Mouse (Mus musculus) myocyte (in vitro differentiated cells): Measurements from ENCODE around the gene Atox1.

Source experiments
- CEBPB ChIP-seq: IDR thresholded peaks from 2 replicates; pipeline ENCODE4 v1.6.1; 2011; ENCODE audit warnings: mild to moderate bottlenecking, moderate library complexity; ENCODE audit not compliant: poor library complexity, insufficient read depth, severe bottlenecking
- E2F4 ChIP-seq: IDR thresholded peaks from one replicate; pipeline ENCODE4 v1.6.1; 2011; ENCODE audit warnings: mild to moderate bottlenecking, control low read depth, moderate library complexity; ENCODE audit not compliant: insufficient read depth
- MAX ChIP-seq: IDR thresholded peaks from one replicate; pipeline ENCODE4 v1.6.1; 2011; ENCODE audit warnings: low read depth, mild to moderate bottlenecking, control low read depth
- MYOG ChIP-seq, 3 experiments: IDR thresholded peaks; one replicate each; pipeline ENCODE4 v1.6.1; 2011; ENCODE audit warnings: control low read depth in 2 of 3, low read depth in 2 of 3, mild to moderate bottlenecking in 2 of 3; ENCODE audit not compliant: insufficient read length in 2 of 3, control insufficient read depth in 1 of 3, insufficient read depth in 1 of 3
- POLR2A ChIP-seq: IDR thresholded peaks from one replicate; pipeline ENCODE4 v1.6.1; 2011; ENCODE audit warnings: low read depth, mild to moderate bottlenecking, control low read depth, moderate library complexity; ENCODE audit not compliant: insufficient read length
- POLR2AphosphoS2 ChIP-seq: IDR thresholded peaks from one replicate; pipeline ENCODE4 v1.6.1; 2011; ENCODE audit warnings: low read depth, control low read depth; ENCODE audit not compliant: insufficient read length
- SRF ChIP-seq: IDR thresholded peaks from one replicate; pipeline ENCODE4 v1.6.1; 2011; ENCODE audit warnings: low read depth; ENCODE audit not compliant: control insufficient read depth, insufficient read length
- TCF12 ChIP-seq: IDR thresholded peaks from one replicate; pipeline ENCODE4 v1.6.1; 2011; ENCODE audit warnings: mild to moderate bottlenecking, control low read depth; ENCODE audit not compliant: poor library complexity, insufficient read depth, severe bottlenecking
- USF1 ChIP-seq: IDR thresholded peaks from one replicate; pipeline ENCODE4 v1.6.1; 2011; ENCODE audit warnings: low read depth, mild to moderate bottlenecking, control low read depth, moderate library complexity

GRCm38 (mm10) chr11:55412034-55412433, 49.0 kb downstream of the Atox1 start:
- no peak for TF ChIP-seq POLR2A
- no peak for TF ChIP-seq MYOG (IDR thresholded peaks at IDR 0.05; ENCODE audit: control insufficient read depth in 1 of 3, insufficient read depth in 1 of 3, insufficient read length in 2 of 3, low read depth in 2 of 3)
- no peak for TF ChIP-seq SRF
- TF ChIP-seq MAX = no peak
- TF ChIP-seq POLR2AphosphoS2 = no peak
- TF ChIP-seq CEBPB = no peak
- TF ChIP-seq E2F4 = no peak
- TF ChIP-seq TCF12 = no peak
- TF ChIP-seq USF1 = no peak
